Mouse (Mus musculus): ENCODE results near the gene Cdk6.
A peak's percentile ranks its signal among the peaks of the same experiment; 100 is the strongest.
"Not testable (repeated sequence)": the region's sequence is repeated elsewhere in the genome, so short reads cannot be mapped to it uniquely, and the experiment has no call there.

The Cdk6 gene

DNA sequence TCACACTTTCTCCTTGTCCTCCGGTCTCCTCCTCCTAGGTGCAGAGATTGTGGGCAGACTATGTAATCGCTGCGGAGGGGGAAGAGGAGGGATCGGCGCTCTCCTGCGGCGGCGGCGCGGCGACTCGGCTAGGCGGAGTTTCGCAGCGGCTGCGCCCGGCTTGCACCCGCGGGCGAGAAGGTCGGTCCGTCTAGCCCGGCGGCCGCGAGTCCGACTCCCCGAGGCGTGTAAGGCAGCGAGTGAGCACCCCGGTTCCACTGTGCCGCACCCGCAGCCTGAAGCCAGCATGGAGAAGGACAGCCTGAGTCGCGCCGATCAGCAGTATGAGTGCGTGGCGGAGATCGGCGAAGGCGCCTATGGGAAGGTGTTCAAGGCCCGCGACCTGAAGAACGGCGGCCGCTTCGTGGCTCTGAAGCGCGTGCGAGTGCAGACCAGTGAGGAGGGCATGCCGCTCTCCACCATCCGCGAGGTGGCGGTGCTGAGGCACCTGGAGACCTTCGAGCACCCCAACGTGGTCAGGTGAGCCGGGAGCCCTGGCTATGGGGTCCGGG, 2.9 kb downstream of the Cdk6 start:
- DNase-seq (ENCODE audit: low spot score in 2 of 2), result peak; percentile 74 to 84

DNA sequence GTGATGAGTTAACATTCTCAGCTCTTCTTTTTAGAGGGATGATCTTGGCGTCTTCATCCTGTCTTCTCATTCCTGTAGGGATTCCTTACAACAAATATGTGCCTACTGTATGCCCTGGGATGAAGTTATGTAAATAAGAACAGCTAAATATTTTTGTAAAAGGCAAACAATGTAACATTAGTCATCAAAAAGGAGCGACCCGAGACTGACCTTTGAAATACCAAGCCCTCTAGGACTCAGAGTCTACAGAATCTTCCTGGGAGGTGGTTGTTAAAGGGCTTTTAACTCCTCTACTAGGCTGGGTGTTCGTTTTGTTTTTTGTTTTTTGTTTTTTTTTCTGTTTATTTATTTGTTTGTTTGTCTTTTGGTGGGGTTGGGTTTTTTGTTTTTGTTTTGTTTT, 4.3 kb downstream of the Cdk6 start:
- DNase-seq (ENCODE audit: low spot score in 2 of 2), result not testable (repeated sequence)

DNA sequence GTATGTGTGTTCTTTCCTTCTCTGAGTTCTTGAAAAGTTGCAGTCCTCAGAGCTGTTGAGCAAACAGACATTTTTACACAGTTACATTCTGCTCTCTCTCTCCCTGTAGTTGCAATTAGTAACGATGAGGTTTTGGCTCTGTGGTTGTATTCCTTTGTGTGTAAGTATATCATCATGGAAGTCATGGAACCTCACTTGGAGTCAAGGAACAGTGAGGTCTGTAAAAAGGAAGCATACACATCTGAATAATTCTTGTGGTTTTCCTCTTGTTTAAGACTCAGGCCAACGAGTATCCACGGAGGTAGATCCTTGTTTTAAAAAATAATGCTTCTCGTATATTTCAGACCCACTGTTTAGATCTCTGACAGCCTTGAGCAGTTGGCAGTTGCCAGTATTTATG, 8.1 kb downstream of the Cdk6 start:
- DNase-seq (ENCODE audit: low spot score in 2 of 2), result not testable (repeated sequence)

DNA sequence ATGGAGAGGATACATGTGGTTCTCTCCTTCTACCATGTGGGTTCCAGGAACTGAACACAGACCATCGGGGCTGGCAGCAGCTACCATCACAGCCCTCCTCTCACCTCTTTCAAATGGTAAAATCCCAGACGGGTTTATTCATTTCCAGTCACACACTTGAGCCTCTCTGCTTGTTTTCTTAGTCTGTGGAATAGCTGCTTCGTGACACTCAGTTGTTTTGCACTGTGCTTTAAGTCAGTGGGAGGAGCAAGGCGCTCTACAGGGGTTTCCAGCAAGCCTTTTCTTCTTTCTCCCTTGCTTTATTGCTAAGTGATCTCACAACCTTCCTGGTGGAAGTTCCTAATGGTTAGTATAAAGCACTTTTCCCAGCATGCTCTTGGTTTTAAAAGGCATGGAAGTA, 10.6 kb downstream of the Cdk6 start:
- DNase-seq (ENCODE audit: low spot score in 2 of 2), result not testable (repeated sequence)

DNA sequence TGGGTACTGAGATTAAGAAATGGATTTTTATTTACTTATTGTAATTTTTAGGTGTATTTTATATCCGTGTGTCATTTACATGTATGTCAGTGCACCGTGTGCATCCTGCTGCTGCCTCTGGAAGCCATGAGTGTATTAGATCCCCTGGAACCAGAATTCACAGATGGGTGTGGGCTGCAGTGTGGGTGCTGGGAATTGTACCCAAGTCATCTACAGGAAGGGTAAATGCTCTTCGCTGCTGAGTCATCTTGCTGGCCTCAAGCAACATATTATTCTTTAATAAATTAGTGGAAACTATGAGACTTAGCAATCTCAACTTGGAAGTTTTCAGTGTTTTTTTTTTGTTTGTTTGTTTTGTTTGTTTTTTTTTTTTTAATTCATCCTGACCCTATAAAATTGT, 11.0 kb downstream of the Cdk6 start:
- DNase-seq (ENCODE audit: low spot score in 2 of 2), result no peak

DNA sequence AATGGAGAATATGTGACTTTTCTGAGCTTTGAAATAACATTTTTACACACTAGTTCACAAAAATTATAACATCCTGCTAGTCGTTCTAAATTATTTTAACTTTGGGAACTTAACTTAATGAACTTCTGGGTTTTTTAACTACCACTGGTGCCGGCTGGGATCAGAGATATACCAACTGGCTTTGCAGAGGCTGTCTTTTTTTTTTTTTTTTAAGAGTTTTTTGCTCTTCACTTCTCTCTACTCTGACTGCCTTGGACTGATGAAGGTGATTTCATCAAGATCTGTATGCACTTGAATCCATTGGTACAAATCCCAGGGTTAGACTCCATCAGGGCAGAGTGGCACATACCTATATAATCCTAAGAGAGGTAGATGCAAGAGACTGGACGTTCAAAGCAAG, 11.5 kb downstream of the Cdk6 start:
- no peak for DNase-seq (ENCODE audit: low spot score in 2 of 2)

DNA sequence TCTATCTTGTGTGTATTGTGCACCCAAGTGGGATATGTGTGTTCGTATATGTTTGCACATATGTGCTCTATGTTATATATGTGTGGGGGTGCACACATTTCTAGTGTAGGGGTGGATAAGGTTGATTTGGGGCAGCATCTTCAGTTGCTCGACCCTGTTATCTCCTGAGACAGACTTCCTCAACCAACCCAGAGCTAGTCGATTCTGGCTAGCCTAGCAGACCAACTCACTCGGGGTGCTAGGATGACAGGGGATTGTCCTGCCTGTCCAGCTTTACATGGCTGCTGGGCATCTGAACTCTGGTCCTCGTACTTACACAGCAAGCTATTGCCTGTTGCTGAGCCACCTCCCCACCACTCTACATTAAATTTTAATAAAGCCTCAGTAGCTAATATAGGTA, 13.0 kb downstream of the Cdk6 start:
- no peak for DNase-seq (ENCODE audit: low spot score in 2 of 2)

DNA sequence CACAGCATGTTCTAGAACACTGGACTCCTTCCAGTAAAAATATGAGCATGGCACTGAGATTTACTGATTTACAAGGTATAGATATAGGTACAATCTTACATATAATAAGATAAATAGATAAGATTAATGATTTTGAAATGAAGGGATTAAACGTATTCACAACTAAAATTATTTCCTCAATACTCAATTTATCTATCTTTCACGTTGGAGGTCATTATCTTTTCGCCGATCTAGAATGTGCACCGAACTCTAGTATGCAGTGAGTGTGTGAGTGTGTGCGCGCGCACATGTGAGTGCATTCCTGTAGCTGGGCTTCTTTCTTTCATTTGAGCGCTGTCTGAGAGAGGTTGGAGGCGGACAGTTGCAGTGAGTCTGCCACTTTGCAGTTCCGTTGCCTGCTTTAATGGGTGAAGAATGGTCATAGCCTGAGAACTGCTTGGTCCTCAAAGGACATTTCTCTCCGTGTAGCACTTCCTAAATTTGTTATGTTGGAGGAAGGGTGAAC, 13.8 kb downstream of the Cdk6 start:
- DNase-seq (ENCODE audit: low spot score in 2 of 2), result no peak

DNA sequence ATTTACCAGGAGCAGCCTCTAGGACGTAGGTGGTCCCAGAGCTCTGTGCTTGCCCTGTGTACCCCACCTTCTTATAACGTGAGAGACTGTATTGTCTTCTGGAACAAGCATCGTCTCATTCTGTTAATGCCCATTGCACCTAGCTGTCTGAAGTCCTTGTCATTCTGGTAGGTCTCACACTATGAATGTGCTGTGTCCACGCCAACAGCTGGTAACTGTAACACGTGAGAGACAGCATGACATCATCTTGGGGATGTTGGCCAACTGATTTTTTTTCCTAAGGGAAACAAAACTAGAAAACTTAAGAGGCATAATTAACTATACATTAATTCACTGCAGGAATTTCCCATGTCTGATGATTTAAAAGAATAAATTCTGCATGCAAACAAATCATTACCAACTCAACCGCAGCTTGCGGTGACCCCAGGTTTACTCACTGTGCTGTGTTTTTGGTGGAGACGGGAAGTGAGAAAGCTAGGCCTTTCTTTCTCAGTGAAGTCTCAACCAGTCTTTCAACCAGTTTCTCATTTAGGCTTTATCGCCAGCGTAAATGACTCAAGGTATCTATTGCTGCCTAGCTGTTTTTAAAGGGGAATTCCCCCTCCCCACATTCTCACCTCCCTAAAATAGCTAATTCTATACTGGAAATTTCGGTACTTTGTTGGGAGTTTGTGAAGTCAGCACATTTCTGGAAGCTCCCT, 14.4 kb downstream of the Cdk6 start:
- DNase-seq (ENCODE audit: low spot score in 2 of 2), result no peak

DNA sequence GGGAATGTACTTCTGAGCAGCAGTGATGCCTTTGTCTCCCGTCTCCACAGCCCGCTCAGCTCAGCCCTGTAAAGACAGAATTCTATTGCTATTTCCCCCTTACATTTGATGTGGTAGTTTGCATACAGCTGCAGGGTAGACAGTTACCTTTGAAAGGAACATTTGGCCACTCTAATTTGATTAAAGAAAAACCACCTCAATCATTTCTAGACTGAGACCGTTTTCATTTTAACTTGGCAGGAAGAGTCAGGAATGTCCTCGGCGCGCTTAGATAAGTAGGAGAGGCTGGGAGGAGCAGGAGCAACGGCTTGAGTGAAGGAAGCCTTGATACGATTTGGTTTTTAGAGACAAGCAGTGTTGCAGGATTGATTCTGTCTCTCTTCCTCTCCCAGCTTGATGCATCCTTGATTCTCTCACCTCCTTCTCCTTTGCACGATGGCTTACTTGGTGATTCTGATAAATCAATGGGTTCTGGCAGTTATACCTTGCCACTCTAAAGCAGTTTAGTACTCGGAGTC, 15.0 kb downstream of the Cdk6 start:
- no peak for DNase-seq (ENCODE audit: low spot score in 2 of 2)

DNA sequence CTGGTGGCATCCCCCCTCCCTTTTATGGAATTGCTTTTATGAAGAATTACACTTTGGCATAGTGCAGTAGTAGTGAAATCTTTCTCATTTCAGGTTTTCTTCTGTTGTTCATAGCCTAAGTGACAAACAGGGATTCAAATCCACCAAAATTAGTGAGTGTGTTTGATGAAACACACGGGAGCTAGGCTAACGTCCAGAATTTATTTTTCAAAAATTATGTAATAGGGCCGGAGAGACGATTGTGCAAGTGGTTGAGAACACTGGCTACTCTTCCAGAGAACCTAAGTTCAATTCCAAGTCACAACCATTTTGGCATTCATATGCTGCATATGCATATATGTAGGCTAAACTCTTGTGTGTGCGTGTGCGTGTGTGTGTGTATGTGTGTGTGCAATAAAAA, 16.2 kb downstream of the Cdk6 start:
- no peak for DNase-seq (ENCODE audit: low spot score in 2 of 2)

DNA sequence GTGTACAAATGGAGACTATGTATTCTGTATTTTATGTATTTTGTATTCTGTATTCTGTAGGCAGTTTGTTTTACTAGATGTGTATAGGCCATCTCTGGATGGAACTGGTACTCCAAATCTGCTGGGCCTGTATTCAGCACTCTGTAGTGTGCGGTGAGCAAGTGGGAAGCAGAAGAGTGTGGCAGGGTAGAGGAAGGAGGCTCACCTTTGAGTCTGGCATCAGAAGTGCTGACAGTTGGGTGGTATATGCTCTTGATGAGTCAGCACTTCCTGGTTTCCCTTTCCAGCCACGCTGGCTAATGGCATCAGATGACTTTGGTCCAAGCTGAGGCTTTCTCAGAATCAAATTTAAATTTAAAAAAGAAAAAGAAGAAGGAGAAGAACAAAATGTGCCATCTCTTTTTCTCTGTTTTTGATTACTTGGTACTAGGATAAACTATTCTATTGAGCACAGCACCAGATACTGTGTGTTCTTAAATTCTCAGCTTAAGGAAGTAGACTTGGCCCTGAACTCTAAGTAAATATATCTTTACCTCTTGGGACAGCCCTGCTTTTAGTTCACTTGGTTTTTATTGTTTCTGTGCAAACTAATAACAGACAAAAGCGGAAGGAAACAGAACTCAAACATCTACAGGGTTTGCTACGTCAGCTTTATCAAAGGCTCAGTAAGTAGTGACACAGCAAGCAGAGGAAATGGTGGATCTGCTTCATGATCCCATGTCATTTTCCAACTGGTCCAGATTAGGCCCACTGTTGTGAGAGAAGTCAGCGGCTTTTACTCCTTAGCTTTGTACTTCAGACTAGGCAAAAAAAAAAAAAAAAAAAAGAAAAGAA, 17.6 kb downstream of the Cdk6 start:
- no peak for DNase-seq (ENCODE audit: low spot score in 2 of 2)

DNA sequence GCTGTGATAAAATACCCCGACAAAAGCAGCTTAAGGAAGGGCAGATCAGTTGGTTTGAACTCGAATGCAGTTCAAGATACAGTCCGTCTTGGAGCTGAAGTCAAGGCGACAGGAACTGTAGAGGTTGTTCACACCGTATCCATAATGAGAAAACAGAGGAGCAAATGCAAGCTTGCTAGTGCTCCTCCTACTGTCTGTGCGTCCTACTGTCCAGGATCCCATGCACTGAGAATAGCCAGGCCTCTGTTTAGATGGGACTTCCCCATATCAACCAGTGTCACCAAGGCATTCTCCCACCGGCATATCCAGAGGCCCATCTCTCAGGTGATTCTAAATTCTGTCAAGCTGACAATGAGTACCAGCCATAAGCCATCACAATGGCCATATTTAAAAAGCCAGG, 18.6 kb downstream of the Cdk6 start:
- no peak for DNase-seq (ENCODE audit: low spot score in 2 of 2)

DNA sequence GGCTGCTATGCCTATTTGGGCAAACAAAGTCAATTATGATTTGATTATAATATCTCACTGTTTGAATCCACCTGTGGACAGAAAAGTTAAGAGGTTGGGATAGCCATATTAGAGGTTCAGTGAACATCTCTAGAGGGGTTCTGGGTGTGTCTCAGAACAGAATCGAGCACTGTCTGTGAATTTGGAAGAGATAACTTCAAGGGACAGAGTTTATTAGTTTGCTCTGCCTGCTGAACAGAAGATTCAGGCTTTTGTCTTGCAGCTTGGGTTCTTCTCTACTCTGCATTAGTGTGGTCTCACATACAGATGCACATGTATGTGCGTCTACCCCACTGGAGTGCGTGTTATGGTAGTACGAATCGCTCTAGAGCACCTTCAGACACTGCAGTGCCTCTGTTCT, 20.0 kb downstream of the Cdk6 start:
- DNase-seq (ENCODE audit: low spot score in 2 of 2), result no peak

DNA sequence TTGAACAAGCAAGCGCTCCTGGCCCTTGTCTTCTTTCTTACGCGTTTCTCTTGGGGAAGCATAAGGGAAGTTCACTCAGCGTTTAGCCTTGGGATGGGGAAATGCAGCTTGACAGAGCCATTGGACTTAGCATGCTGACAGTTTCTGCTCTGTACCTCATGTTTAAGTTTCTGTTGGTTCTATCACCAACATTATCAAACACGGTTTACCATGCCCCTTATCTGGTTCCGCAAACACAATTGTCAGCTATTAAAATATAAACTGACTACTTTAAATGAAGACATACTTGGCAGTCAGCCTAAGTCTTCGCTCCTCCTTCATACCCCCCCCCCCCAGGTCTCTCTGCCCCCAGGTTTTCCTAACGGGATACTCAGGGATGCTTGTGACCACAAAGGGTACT, 20.8 kb downstream of the Cdk6 start:
- DNase-seq (ENCODE audit: low spot score in 2 of 2), result no peak

DNA sequence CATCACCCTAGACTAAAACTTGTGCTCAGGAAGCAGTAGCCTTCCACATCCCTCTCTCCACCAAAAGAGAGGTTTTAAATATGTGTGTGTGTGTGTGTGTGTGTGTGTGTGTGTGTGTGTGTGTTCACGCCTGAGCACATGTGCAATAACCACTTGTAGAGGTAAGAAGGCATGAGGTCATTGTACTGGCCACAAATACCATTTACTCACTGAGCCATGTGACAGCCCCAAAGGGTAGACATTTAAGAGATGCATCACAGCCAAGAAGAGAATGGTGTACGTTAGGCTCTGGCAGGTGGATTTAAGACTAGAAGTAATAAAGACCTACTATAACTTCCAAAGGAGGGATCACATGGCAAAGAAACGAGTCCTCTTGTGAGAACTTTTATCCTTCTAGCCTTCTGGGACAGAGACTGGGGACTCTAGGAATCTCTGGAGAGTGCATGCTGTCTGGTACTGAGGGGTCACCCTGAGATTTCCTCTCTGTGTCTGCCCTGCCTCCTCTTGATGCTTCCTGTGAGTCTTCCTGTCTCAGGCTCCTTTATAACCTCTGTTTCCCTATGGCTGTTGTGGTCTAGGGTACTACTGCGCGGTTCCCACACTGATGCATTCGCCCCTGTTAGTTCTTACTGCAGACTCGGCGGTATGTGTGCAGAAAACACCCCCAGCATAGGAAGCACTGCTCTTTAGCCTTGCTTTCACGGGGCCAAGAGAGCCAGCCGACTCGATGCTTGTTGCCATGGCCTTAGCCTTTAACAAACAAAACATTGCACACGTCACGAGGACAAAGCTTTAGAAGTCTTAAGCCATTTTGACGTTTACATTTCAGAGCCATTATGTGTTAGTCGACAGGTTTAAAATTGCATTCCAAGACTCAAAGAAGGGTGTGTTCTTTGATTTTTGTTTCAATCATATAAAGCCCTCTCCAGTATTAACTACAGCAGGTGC, 22.0 kb downstream of the Cdk6 start:
- no peak for DNase-seq (ENCODE audit: low spot score in 2 of 2)

DNA sequence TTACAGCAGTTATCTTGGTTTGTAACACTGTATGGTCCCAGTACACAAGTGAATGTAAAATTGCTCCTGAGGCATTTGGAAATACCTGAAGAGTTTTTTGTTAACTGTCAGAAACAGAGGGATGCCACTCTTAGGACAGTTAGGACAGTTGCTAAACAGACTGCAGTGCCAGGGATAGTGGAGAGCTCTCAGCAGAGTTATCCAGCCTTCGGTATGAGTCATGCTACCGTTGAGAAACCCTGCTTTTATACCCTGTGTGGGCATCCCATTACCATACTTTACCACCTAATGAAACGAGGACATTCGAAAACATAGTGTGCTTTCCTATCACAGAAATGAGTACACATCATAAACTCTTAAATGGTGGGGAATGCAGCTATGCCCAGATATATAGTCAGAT, 25.8 kb downstream of the Cdk6 start:
- no peak for DNase-seq (ENCODE audit: low spot score in 2 of 2)

DNA sequence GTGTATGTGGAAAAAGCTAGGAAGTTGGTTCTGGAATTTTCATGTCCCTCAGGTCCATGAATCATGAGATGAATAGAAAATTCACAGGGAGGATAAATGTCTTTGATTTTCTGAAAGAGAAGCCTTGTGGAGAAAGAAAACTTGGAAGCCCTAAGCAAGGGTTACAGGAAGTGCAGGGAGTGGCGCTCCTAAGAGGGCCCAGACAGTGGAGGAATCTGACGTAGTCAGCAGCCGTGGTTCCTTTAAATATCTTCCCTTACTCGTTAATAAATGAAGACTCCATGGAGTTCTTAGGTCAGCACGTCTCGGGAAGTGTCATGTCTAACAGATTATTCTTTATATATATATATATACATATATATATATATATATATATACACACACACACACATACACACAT, 28.0 kb downstream of the Cdk6 start:
- no peak for DNase-seq (ENCODE audit: low spot score in 2 of 2)

DNA sequence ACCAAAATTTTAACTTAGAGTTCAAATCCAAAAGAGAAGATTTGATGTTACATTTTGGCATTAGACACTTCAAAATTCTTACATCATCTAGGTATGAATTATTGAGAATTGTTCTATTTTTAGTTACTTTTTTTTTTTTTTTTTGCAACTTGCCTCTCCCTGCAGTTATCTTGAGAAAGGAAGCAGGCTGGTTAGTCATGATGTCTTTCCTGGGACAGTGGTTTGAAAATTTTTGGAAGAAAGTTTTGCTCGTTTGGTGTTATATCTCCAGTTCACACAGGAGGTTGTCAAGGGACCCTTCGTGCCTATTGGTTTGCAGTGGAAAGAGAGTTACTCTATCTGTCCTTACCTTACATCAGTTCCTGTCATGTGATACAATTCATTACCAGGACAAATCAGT, 29.9 kb downstream of the Cdk6 start:
- no peak for DNase-seq (ENCODE audit: low spot score in 2 of 2)

DNA sequence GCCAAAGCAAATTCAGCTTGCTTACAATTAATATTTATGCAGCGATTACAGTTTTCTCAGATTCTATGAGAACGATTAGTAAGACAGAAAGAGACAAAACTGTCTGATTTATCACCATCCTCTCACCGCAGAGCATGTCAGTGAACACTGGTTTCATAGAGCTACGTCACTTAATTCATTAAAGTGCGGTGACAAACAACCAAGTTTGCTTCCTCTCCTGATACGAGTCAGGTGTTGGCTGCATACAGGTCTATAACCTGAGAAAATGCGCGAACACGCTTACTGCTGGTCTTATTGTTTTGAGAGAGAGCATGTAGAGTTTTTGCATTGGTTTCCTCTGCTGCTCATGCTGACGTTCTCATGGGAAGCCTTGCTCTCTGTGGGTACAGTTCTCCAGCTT, 31.9 kb downstream of the Cdk6 start:
- no peak for DNase-seq (ENCODE audit: low spot score in 2 of 2)

DNA sequence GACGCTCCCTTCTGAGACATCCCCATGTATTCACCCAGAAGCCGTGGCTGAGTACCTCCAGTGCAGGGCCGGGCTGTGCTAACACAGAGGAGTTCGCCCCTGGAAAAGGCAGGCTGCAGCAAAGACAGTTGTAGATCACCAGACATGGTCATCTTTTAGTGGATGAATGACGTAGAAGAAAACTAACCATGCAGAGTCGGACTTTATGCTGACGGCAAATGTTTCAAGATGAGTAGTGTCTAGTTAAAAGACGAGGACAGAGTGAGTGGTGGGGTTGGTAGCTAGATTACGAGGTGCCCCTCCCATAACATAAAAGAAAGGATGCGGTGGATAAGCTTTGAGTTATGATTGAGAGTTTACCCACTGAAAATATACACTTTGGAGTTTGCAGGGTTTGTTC, 33.5 kb downstream of the Cdk6 start:
- no peak for DNase-seq (ENCODE audit: low spot score in 2 of 2)

DNA sequence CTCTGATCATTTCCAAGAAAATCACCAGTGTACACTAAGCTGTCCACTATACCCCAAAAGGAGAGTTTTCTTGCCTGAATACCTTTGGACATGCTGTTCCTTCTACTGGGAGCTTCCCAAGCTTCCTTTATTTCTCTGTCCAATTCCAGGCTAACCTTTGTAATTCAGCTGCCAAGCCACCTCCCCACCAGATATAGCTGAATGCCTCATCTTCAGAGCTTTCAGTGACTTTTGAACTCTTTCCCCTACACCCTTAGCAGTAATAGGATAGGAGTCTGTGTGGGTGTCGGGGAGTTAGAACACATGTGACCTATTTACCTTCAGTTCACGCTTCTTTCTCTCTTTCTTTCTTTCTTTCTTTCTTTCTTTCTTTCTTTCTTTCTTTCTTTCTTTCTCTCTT, 34.9 kb downstream of the Cdk6 start:
- DNase-seq (ENCODE audit: low spot score in 2 of 2), result no peak
